Mouse (Mus musculus) liver, postnatal 0 days (tissue): ENCODE data around the gene Uba6. TPM values are rescaled to one million over a fixed set of nuclear protein-coding genes. Genes with fewer than 3 reads are reported as not detected.

ENCODE experiments used
- ATAC-seq: fragments of 200-750 bp; cut with Nextera tagmentation; 2 replicates; pipeline ENCODE4 v1.8.0; 2017; ENCODE audit warnings: mild to moderate bottlenecking, moderate library complexity
- DNase-seq: peaks from one replicate; pipeline ENCODE4 v3.0.0-alpha.2; 2016
- H3K27ac ChIP-seq: fragments of 300-500 bp; sonication (generic); 2 replicates; pipeline ENCODE4 v1.5.1; 2014; ENCODE audit warnings: antibody characterized with exemption, moderate library complexity, mild to moderate bottlenecking, low read depth
- H3K27me3 ChIP-seq: fragments of 300-500 bp; sonication (generic); 2 replicates; pipeline ENCODE4 v1.6.1; 2014; ENCODE audit warnings: low read length, control low read depth, mixed read lengths; ENCODE audit not compliant: insufficient read depth
- H3K36me3 ChIP-seq: fragments of 300-500 bp; sonication (generic); replicated peaks from 2 replicates; pipeline ENCODE4 v1.6.1; 2014; ENCODE audit warnings: mild to moderate bottlenecking, control low read depth, low read length, moderate library complexity, mixed read lengths; ENCODE audit not compliant: insufficient read depth
- H3K4me1 ChIP-seq: fragments of 300-500 bp; sonication (generic); 2 replicates; pipeline ENCODE4 v1.6.1; 2014; ENCODE audit warnings: antibody characterized with exemption, mild to moderate bottlenecking, control low read depth; ENCODE audit not compliant: insufficient read depth
- H3K4me2 ChIP-seq: fragments of 300-500 bp; sonication (generic); 2 replicates; pipeline ENCODE4 v1.6.1; 2014; ENCODE audit warnings: low read depth, mild to moderate bottlenecking, low read length, moderate library complexity, mixed read lengths
- H3K4me3 ChIP-seq: fragments of 300-500 bp; sonication (generic); 2 replicates; pipeline ENCODE4 v1.5.1; 2014; ENCODE audit warnings: low read depth, low read length
- H3K9ac ChIP-seq: fragments of 300-500 bp; sonication (generic); replicated peaks from 2 replicates; pipeline ENCODE4 v1.6.1; 2014; ENCODE audit warnings: mild to moderate bottlenecking, moderate library complexity
- H3K9me3 ChIP-seq: fragments of 300-500 bp; sonication (generic); 2 replicates; pipeline ENCODE4 v1.6.1; 2016; ENCODE audit warnings: mild to moderate bottlenecking, control low read depth, low read length, mixed read lengths
- CTCF ChIP-seq: sonication (generic); IDR thresholded peaks from 2 replicates; pipeline ENCODE4 v1.5.1; 2016; ENCODE audit warnings: antibody characterized with exemption, low read depth
- EP300 ChIP-seq: IDR thresholded peaks from 2 replicates; pipeline ENCODE4 v1.6.1; 2016; ENCODE audit warnings: antibody characterized with exemption, low read depth, mild to moderate bottlenecking
- WGBS: fragments of 180-500 bp; shearing (Covaris S2); extraction: QIAGEN DNeasy Blood & Tissue Kit; methylation state at CpG from one replicate; pipeline ENCODE4 v1.1.7; 2014; ENCODE audit not compliant: insufficient replicate concordance; 5-methylcytosine and 5-hydroxymethylcytosine counted together
- polyA plus RNA-seq: library from polyadenylated mRNA; unstranded; fragments of >200 nt; fragmentation: Nextera tagmentation; extraction: Ambion mirVana; gene quantifications from 2 replicates; pipeline ENCODE4 v1.2.1, GENCODE M21; 2015

The Uba6 gene
- polyA plus RNA-seq, 1 experiment from 2014 or later: 1.9 TPM

GRCm38 (mm10) chr5:86111074-86111473 lies 61.5 kb downstream of the Uba6 start:
- H3K27me3 ChIP-seq: no peaks in the 10 kb centered on the region
- peaks cover 7% of the 10 kb centered on the region; the same call in 1 of the 2 replicates for H3K36me3 ChIP-seq
- no peak overlapping the region for H3K4me3 ChIP-seq
- no peak overlapping the region for H3K4me2 ChIP-seq
- H3K27ac ChIP-seq: no peak overlapping the region
- DNase-seq: no peak
- peak; percentile 58 for ATAC-seq
- H3K9me3 ChIP-seq: no peaks in the 10 kb centered on the region
- 58% methylated on average over 1 of the region's 1 CpGs for WGBS
- no peaks in the 10 kb centered on the region for H3K4me1 ChIP-seq
- no peak overlapping the region for H3K9ac ChIP-seq
- TF ChIP-seq EP300 (no peak), CTCF (no peak)

DNA sequence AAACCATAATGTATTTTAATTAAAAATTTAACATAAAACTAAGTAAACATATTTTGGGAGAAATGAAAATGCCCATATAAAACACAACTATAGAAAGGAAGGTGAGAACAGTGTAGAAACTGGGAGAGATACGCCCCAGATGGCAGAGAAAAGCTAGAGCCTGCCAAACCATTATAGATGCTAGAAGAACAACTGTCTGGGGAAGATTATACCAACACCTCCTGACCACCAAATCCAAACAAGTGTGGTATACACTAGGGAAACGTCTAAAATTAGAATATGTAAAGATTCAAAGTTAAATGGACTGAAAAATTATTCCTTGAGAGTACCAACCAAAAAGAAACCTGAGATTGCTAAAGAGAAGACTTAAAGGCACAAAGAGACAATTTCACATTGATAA lies 66.0 kb downstream of the Uba6 start:
- no peak overlapping the region for H3K4me3 ChIP-seq
- H3K27me3 ChIP-seq: no peaks in the 10 kb centered on the region
- no peaks in the 10 kb centered on the region for H3K4me1 ChIP-seq
- no peak for DNase-seq
- TF ChIP-seq CTCF (no peak), EP300 (no peak)
- no peak overlapping the region for H3K27ac ChIP-seq
- no peak overlapping the region for H3K9ac ChIP-seq
- H3K36me3 ChIP-seq: peaks cover 7% of the 10 kb centered on the region; the same call in 1 of the 2 replicates
- 71% methylated on average over 2 of the region's 2 CpGs for WGBS
- no peaks in the 10 kb centered on the region for H3K9me3 ChIP-seq
- no peak for ATAC-seq
- H3K4me2 ChIP-seq: no peak overlapping the region

DNA sequence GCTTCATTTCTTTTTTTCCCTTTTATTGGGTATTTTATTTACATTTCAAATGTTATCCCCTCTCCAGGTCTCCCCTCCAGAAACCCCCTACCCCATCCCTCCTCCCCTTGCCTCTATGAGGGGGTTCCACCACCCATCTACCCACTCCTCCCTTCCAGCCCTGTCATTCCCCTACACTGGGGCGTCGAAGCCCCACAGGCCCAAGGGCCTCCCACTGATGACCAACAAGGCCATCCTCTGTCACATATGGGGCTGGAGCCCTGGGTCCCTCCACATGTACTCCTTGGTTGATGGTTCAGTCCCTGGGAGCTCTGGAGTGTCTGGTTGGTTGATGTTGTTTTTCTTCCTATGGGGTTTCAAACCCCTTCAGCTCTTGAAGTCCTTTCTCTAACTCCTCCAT lies 70.4 kb downstream of the Uba6 start:
- Histone ChIP-seq H3K27ac (no peak overlapping the region), H3K4me2 (no peak overlapping the region), H3K9me3 (no peaks in the 10 kb centered on the region), H3K9ac (no peak overlapping the region), H3K27me3 (no peaks in the 10 kb centered on the region), H3K36me3 (no peaks in the 10 kb centered on the region), H3K4me1 (no peaks in the 10 kb centered on the region), H3K4me3 (no peak overlapping the region)
- DNase-seq: no peak
- TF ChIP-seq CTCF (no peak), EP300 (no peak)
- 100% methylated on average over 2 of the region's 2 CpGs for WGBS
- no peak for ATAC-seq

DNA sequence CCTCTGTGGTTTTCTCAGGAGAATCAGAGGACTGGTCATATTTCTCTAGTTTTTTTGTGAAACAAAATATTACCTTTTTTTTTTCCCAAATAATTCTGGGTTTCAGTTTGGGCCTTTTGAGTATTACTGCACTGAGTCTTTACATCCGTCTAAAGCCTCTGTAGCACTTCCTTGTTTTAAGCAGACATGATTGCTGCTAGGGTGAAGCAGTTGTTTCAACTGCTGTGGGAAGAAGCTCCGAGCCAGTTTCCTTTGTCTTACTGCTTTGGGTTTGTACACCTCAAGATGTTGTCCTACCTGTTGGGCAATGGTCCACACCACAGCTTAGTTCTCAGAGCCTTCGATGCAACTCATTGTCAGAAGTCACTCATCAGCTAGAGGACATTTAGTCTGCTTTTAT lies 72.0 kb downstream of the Uba6 start:
- TF ChIP-seq EP300 (no peak), CTCF (no peak)
- DNase-seq (no peak), ATAC-seq (no peak)
- Histone ChIP-seq H3K36me3 (no peaks in the 10 kb centered on the region), H3K9ac (no peak overlapping the region), H3K4me1 (no peaks in the 10 kb centered on the region), H3K4me2 (no peak overlapping the region), H3K27me3 (no peaks in the 10 kb centered on the region), H3K4me3 (no peak overlapping the region), H3K27ac (no peak overlapping the region), H3K9me3 (no peaks in the 10 kb centered on the region)
- 58% methylated on average over 3 of the region's 3 CpGs for WGBS

- H3K4me1 ChIP-seq: no peaks in the 10 kb centered on the region
- no peak for DNase-seq
- no peak for TF ChIP-seq CTCF
- TF ChIP-seq EP300: no peak
- H3K27me3 ChIP-seq: no peaks in the 10 kb centered on the region
- H3K36me3 ChIP-seq: no peaks in the 10 kb centered on the region
- H3K9me3 ChIP-seq: no peaks in the 10 kb centered on the region
- H3K4me2 ChIP-seq: no peak overlapping the region
- no peak overlapping the region for H3K9ac ChIP-seq
- H3K27ac ChIP-seq: no peak overlapping the region
- ATAC-seq: no peak
- H3K4me3 ChIP-seq: no peak overlapping the region
- WGBS: 45% methylated on average over 3 of the region's 3 CpGs
Measured at GRCm38 (mm10) chr5:86098988-86099387, 73.6 kb downstream of the Uba6 start.

DNA sequence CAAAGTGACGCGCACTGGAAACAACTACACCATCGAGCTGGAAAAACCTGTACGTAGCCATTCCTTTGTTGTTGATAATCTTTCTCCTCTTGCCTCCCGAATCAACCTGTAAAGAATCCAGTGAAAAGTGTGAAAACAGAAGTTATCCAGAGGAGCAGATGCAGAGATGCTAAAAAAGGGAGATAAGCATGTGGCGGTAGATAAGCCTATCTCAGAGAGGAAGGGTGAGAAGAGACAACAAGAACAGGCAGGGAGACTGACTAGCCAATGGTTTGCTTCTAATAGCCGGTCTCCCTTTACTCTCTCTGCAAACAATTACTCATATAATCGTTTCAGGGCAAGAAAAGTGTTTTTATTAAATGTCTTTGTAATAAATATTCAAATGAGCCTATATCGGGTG lies 77.8 kb downstream of the Uba6 start:
- no peaks in the 10 kb centered on the region for H3K27me3 ChIP-seq
- H3K27ac ChIP-seq: no peak overlapping the region
- no peaks in the 10 kb centered on the region for H3K4me1 ChIP-seq
- 62% methylated on average over 9 of the region's 9 CpGs for WGBS
- no peak for DNase-seq
- H3K9me3 ChIP-seq: no peaks in the 10 kb centered on the region
- H3K9ac ChIP-seq: no peak overlapping the region
- TF ChIP-seq EP300: no peak
- TF ChIP-seq CTCF: no peak
- no peak overlapping the region for H3K4me3 ChIP-seq
- ATAC-seq: no peak
- H3K4me2 ChIP-seq: no peak overlapping the region
- no peaks in the 10 kb centered on the region for H3K36me3 ChIP-seq

- Histone ChIP-seq H3K27me3 (no peaks in the 10 kb centered on the region), H3K9me3 (no peaks in the 10 kb centered on the region), H3K4me2 (no peak overlapping the region), H3K36me3 (no peaks in the 10 kb centered on the region), H3K27ac (no peak overlapping the region), H3K9ac (no peak overlapping the region), H3K4me1 (no peaks in the 10 kb centered on the region), H3K4me3 (no peak overlapping the region)
- 46% methylated on average over 6 of the region's 6 CpGs for WGBS
- ATAC-seq (no peak), DNase-seq (no peak)
- TF ChIP-seq CTCF (no peak), EP300 (no peak)
Measured at GRCm38 (mm10) chr5:86086751-86087150, 85.9 kb downstream of the Uba6 start.
